Mouse (Mus musculus) heart, embryonic 15.5 days (tissue): ENCODE data around the gene Sdf2l1. TPM values are rescaled to one million over a fixed set of nuclear protein-coding genes. Genes with fewer than 3 reads are reported as not detected.

ENCODE experiments used
- ATAC-seq: fragments of 200-750 bp; cut with Nextera tagmentation; replicated peaks from 2 replicates; pipeline ENCODE4 v1.8.0; 2017; ENCODE audit warnings: low read depth, moderate TSS enrichment; ENCODE audit not compliant: insufficient number of reproducible peaks, insufficient read depth, low FRiP score
- H3K27ac ChIP-seq: fragments of 300-500 bp; sonication (generic); 2 replicates; pipeline ENCODE4 v1.5.1; 2015; ENCODE audit warnings: mild to moderate bottlenecking, inconsistent platforms
- H3K27me3 ChIP-seq: fragments of 300-500 bp; sonication (generic); 2 replicates; pipeline ENCODE4 v1.6.1; 2015; ENCODE audit warnings: inconsistent platforms
- H3K36me3 ChIP-seq: fragments of 300-500 bp; sonication (generic); 2 replicates; pipeline ENCODE4 v1.6.1; 2015; ENCODE audit warnings: mild to moderate bottlenecking, inconsistent platforms
- H3K4me1 ChIP-seq: fragments of 300-500 bp; sonication (generic); replicated peaks from 2 replicates; pipeline ENCODE4 v1.6.1; 2015; ENCODE audit warnings: inconsistent platforms
- H3K4me2 ChIP-seq: fragments of 300-500 bp; sonication (generic); 2 replicates; pipeline ENCODE4 v1.6.1; 2015; ENCODE audit warnings: inconsistent platforms, mild to moderate bottlenecking, moderate library complexity
- H3K4me3 ChIP-seq: fragments of 300-500 bp; sonication (generic); 2 replicates; pipeline ENCODE4 v1.5.1; 2015; ENCODE audit warnings: mild to moderate bottlenecking, inconsistent platforms
- H3K9ac ChIP-seq: fragments of 300-500 bp; sonication (generic); 2 replicates; pipeline ENCODE4 v1.6.1; 2015; ENCODE audit warnings: mild to moderate bottlenecking, inconsistent platforms
- H3K9me3 ChIP-seq: fragments of 300-500 bp; sonication (generic); replicated peaks from 2 replicates; pipeline ENCODE4 v1.6.1; 2016; ENCODE audit warnings: inconsistent platforms
- WGBS: fragments of 180-500 bp; shearing (Covaris S2); methylation state at CpG from one replicate; pipeline ENCODE4 v1.1.7; 2015; ENCODE audit warnings: mixed read lengths; 5-methylcytosine and 5-hydroxymethylcytosine counted together
- polyA plus RNA-seq: library from polyadenylated mRNA; unstranded; fragments of >200 nt; fragmentation: Nextera tagmentation; extraction: Ambion mirVana; gene quantifications from 2 replicates; pipeline ENCODE4 v1.2.1, GENCODE M21; 2015

Gene Sdf2l1
- polyA plus RNA-seq, 1 experiment from 2014 or later: 41.7 TPM

GRCm38 (mm10) chr16:17121569-17121968 lies 10.6 kb downstream of the Sdf2l1 start:
- H3K4me1 ChIP-seq: peaks cover 21% of the 10 kb centered on the region
- H3K9me3 ChIP-seq: no peaks in the 10 kb centered on the region
- H3K27me3 ChIP-seq: no peaks in the 10 kb centered on the region
- H3K4me3 ChIP-seq: no peak overlapping the region
- no peak overlapping the region for H3K27ac ChIP-seq
- H3K4me2 ChIP-seq: no peak overlapping the region
- 83% methylated on average over 14 of the region's 14 CpGs for WGBS
- ATAC-seq: no peak
- H3K9ac ChIP-seq: no peak overlapping the region
- H3K36me3 ChIP-seq: 0 out of 2 replicates have a peak, but pooled peaks cover 5% of the 10 kb centered on the region

DNA sequence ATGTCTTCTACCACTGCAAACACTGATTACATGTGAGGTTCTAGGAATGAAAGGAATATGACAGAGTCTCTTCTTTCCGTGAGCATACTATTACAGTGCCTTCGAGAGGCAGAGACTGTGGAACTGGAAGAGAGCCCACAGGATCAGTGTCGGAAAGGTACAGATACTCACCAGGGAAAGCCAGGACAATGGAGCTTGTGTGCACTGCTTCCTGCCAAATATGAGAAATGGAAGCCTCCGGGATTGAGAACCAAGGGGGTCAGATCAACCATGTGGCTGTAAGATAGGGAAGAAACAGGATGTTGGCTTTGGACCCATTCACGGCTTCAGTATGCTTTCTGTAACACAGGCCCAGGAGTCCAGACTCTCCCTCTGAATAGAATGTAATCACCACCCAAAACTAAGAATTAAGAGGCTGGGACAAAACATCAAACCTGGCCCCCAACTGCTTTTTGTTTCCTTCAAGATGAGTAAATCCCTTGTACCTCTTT lies 14.8 kb downstream of the Sdf2l1 start:
- Histone ChIP-seq H3K27me3 (no peaks in the 10 kb centered on the region), H3K4me1 (no peaks in the 10 kb centered on the region), H3K9ac (no peak overlapping the region), H3K27ac (peak overlapping the region; percentile 68), H3K36me3 (0 out of 2 replicates have a peak, but pooled peaks cover 11% of the 10 kb centered on the region), H3K9me3 (no peaks in the 10 kb centered on the region), H3K4me2 (no peak overlapping the region), H3K4me3 (no peak overlapping the region)
- peak; percentile 73 for ATAC-seq
- 77% methylated on average over 5 of the region's 5 CpGs for WGBS

DNA sequence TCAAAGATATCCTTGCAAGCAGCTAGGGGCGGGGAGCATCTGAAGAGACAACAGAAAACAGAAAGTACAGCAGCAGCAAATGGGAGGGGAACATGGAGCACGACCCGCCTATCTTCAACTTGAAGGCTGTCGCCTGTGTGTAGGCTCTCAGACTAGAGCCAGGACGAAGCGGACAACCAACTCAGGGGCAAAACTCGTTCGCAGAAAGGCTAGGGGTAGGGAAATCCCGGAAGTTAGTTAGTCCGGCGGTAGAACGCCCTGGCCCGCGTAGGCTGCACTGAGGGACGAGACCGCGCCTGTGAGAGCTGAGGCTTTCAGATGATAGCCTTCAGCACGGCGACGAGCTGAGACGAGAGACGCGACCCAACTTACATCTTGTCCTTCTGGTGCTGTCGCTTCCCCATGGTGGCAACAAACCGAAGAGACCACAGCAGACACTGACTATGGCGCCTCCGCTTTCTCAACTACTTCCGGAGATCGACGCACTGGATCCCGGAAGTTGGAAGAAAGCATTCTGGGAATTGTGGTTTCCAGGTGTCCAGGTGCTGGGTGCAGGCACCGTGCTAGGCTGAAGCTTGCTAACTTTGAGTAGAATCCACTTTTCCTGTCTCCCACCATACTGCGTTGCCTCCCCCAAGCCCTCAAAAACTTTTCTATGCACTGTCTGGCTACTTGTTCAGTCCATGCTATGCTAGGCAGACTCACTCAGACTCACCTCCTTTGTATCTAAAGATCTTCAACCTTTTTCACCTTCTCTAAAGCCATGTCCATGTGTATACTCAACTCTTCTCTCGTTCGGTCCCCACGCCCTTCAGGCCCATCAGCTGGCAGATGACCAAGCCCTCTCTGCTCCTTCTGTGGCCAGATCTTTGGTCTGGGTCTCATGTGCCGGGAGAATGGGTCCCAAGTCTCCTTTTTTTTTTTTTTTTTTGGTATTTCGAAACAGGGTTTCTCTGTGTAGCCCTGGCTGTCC lies 21.1 kb downstream of the Sdf2l1 start, which contains the start of gene Ppil2:
TSS of gene Ppil2 (minus strand) at position 487 of the 973 bp plus-strand sequence.
- 9% methylated on average over 38 of the region's 38 CpGs for WGBS
- Histone ChIP-seq H3K27me3 (no peaks in the 10 kb centered on the region), H3K36me3 (peaks cover 22% of the 10 kb centered on the region), H3K4me1 (peaks cover 12% of the 10 kb centered on the region), H3K4me3 (peak within 1 kb of the TSS; percentile 74), H3K27ac (peak within 1 kb of the TSS; percentile 74), H3K9me3 (no peaks in the 10 kb centered on the region), H3K9ac (peak within 1 kb of the TSS; percentile 70), H3K4me2 (peak within 1 kb of the TSS; percentile 65)
- peak; percentile 60; the same call in 1 of the 2 replicates for ATAC-seq

GRCm38 (mm10) chr16:17104600-17104999 lies 27.6 kb downstream of the Sdf2l1 start:
- WGBS: 66% methylated on average over 4 of the region's 4 CpGs
- Histone ChIP-seq H3K9me3 (no peaks in the 10 kb centered on the region), H3K27ac (no peak overlapping the region), H3K4me3 (no peak overlapping the region), H3K9ac (no peak overlapping the region), H3K27me3 (no peaks in the 10 kb centered on the region), H3K4me1 (peaks cover 13% of the 10 kb centered on the region), H3K4me2 (no peak overlapping the region), H3K36me3 (peaks cover 64% of the 10 kb centered on the region)
- ATAC-seq: no peak

DNA sequence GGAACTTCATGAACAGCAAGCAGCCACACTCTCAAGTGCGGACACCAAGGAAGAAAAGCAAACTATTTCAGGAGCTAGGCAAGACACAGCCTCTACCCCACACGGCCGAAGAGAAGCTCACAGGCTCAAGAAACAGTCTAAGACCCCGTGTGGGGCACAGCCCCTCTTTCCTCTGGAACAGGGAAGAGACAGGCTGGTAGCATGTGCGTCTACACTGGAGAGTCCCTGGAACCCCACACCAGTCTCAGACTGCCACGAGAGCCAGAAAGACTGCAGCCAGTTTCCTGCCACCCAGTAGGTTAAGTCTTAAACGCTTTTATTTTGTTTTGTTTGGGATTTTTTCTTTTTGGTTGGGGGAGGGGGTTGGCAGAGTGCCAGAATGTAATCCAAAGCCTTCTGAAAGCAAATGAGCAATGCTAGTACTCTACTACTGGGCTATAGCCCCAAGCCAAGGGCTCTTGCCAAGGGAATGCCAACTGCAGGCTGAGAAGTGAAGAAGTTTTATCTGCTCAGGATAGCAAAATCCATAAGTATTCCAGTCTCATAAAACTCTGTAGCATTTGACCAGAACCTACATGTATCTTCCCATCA lies 29.5 kb downstream of the Sdf2l1 start:
- ATAC-seq: no peak
- Histone ChIP-seq H3K9me3 (no peaks in the 10 kb centered on the region), H3K4me2 (no peak overlapping the region), H3K4me1 (peaks cover 11% of the 10 kb centered on the region; the same call in 1 of the 2 replicates), H3K27me3 (no peaks in the 10 kb centered on the region), H3K4me3 (no peak overlapping the region), H3K9ac (no peak overlapping the region), H3K36me3 (peaks cover 79% of the 10 kb centered on the region), H3K27ac (no peak overlapping the region)
- whole genome bisulfite sequencing: 70% methylated on average over 7 of the region's 7 CpGs

- no peaks in the 10 kb centered on the region for H3K4me1 ChIP-seq
- WGBS: 91% methylated on average over 3 of the region's 3 CpGs
- ATAC-seq: no peak
- no peaks in the 10 kb centered on the region for H3K9me3 ChIP-seq
- no peaks in the 10 kb centered on the region for H3K27me3 ChIP-seq
- no peak overlapping the region for H3K9ac ChIP-seq
- H3K36me3 ChIP-seq: peaks cover 89% of the 10 kb centered on the region
- H3K27ac ChIP-seq: no peak overlapping the region
- H3K4me3 ChIP-seq: no peak overlapping the region
- no peak overlapping the region for H3K4me2 ChIP-seq
Measured at GRCm38 (mm10) chr16:17096938-17097337, 35.2 kb downstream of the Sdf2l1 start.

DNA sequence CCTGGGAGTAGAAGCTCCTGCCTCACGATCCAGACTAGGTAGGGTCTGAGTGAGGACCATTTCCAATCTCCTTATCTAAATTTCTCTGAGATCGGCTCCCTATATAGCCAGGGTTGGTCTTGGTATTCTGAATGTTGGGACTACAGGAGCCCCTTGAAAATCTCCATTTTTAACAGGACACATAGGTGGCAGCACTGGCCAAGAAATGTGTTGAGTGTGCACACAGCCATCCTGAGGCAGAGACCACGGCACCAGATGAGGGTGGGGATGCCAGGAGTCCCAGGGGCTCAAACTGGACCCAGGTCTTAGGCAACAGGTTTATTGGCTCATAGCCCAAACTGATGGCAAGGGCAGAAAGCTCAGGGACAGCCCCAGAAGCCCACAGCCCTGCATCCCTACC lies 43.8 kb downstream of the Sdf2l1 start:
- no peak overlapping the region for H3K9ac ChIP-seq
- ATAC-seq: no peak
- H3K4me1 ChIP-seq: peaks cover 9% of the 10 kb centered on the region
- no peaks in the 10 kb centered on the region for H3K9me3 ChIP-seq
- H3K27ac ChIP-seq: no peak overlapping the region
- H3K4me3 ChIP-seq: no peak overlapping the region
- no peaks in the 10 kb centered on the region for H3K27me3 ChIP-seq
- WGBS: 64% methylated on average over 3 of the region's 3 CpGs
- H3K36me3 ChIP-seq: peaks cover 78% of the 10 kb centered on the region
- H3K4me2 ChIP-seq: no peak overlapping the region

- no peak overlapping the region for H3K4me3 ChIP-seq
- ATAC-seq: no peak
- no peaks in the 10 kb centered on the region for H3K27me3 ChIP-seq
- no peak overlapping the region for H3K9ac ChIP-seq
- H3K4me1 ChIP-seq: peaks cover 9% of the 10 kb centered on the region
- H3K9me3 ChIP-seq: no peaks in the 10 kb centered on the region
- WGBS: 79% methylated on average over 13 of the region's 13 CpGs
- peaks cover 74% of the 10 kb centered on the region for H3K36me3 ChIP-seq
- no peak overlapping the region for H3K4me2 ChIP-seq
- H3K27ac ChIP-seq: no peak overlapping the region
Measured at GRCm38 (mm10) chr16:17086669-17087193, 45.5 kb downstream of the Sdf2l1 start.

DNA sequence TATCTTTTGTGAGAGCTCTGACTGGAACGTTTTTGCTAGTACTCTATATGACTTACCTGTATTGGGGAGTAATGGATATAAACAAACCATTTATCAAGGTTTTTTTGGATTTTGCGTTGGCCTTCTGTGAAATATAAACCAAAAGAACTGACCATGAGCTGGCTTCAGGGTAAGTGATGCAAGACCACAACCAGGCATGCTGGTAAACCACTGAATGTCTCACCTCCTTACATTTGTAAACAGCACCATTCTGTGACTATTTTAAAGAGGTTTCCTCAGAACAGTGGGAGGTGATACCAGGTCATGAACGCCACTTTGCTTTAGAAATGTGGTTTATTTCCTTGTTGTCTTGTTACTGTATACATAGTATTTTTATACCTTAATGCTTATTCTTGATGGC lies 45.9 kb downstream of the Sdf2l1 start:
- Histone ChIP-seq H3K4me1 (peaks cover 9% of the 10 kb centered on the region), H3K9ac (no peak overlapping the region), H3K4me3 (no peak overlapping the region), H3K9me3 (no peaks in the 10 kb centered on the region), H3K36me3 (peaks cover 69% of the 10 kb centered on the region), H3K27me3 (no peaks in the 10 kb centered on the region), H3K4me2 (no peak overlapping the region), H3K27ac (no peak overlapping the region)
- WGBS: 76% methylated on average over 3 of the region's 3 CpGs
- no peak for ATAC-seq

DNA sequence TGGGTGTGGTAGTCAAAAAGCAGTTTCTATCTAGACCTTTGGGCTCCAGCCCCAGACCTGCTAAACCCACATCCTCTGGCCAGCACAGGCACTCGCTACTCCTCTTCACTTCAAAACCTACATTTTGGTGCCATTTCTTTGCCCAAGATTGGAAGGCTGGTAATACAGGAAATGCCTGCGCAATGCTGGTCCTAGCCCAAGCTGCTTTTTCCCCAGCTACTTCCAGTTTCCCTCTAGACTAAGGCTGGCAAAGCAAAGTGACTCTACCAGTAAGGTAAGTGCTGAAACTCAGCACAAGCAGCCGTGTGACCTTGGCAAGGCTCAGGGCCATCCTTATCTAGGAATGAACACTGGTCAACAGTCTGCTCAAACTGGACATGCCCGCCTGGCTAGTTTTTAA lies 46.5 kb downstream of the Sdf2l1 start:
- Histone ChIP-seq H3K27ac (no peak overlapping the region), H3K4me3 (no peak overlapping the region), H3K9me3 (no peaks in the 10 kb centered on the region), H3K27me3 (no peaks in the 10 kb centered on the region), H3K9ac (no peak overlapping the region), H3K4me1 (peaks cover 9% of the 10 kb centered on the region), H3K36me3 (peaks cover 65% of the 10 kb centered on the region), H3K4me2 (no peak overlapping the region)
- ATAC-seq: no peak
- 65% methylated on average over 4 of the region's 4 CpGs for whole genome bisulfite sequencing

- no peak overlapping the region for H3K4me3 ChIP-seq
- H3K9me3 ChIP-seq: no peaks in the 10 kb centered on the region
- H3K27ac ChIP-seq: no peak overlapping the region
- H3K36me3 ChIP-seq: peaks cover 31% of the 10 kb centered on the region
- H3K4me1 ChIP-seq: peaks cover 15% of the 10 kb centered on the region
- H3K4me2 ChIP-seq: no peak overlapping the region
- H3K9ac ChIP-seq: no peak overlapping the region
- no peak for ATAC-seq
- WGBS: 72% methylated on average over 6 of the region's 6 CpGs
- no peaks in the 10 kb centered on the region for H3K27me3 ChIP-seq
Measured at GRCm38 (mm10) chr16:17082121-17082792, 49.9 kb downstream of the Sdf2l1 start.
